Mouse (Mus musculus) myocyte (in vitro differentiated cells): ENCODE measurements around the gene Clasrp.

Source experiments
- CEBPB ChIP-seq: IDR thresholded peaks from 2 replicates; pipeline ENCODE4 v1.6.1; 2011; ENCODE audit warnings: mild to moderate bottlenecking, moderate library complexity; ENCODE audit not compliant: poor library complexity, insufficient read depth, severe bottlenecking
- E2F4 ChIP-seq: IDR thresholded peaks from one replicate; pipeline ENCODE4 v1.6.1; 2011; ENCODE audit warnings: mild to moderate bottlenecking, control low read depth, moderate library complexity; ENCODE audit not compliant: insufficient read depth
- MAX ChIP-seq: IDR thresholded peaks from one replicate; pipeline ENCODE4 v1.6.1; 2011; ENCODE audit warnings: low read depth, mild to moderate bottlenecking, control low read depth
- MYOD1 ChIP-seq, 3 experiments: IDR thresholded peaks; one replicate each; pipeline ENCODE4 v1.6.1; 2011; ENCODE audit warnings: control low read depth in 2 of 3, low read depth in 2 of 3, mild to moderate bottlenecking in 2 of 3, moderate library complexity in 1 of 3; ENCODE audit not compliant: insufficient read length in 2 of 3, control insufficient read depth in 1 of 3
- POLR2A ChIP-seq: IDR thresholded peaks from one replicate; pipeline ENCODE4 v1.6.1; 2011; ENCODE audit warnings: low read depth, mild to moderate bottlenecking, control low read depth, moderate library complexity; ENCODE audit not compliant: insufficient read length
- POLR2AphosphoS2 ChIP-seq: IDR thresholded peaks from one replicate; pipeline ENCODE4 v1.6.1; 2011; ENCODE audit warnings: low read depth, control low read depth; ENCODE audit not compliant: insufficient read length
- REST ChIP-seq: IDR thresholded peaks from one replicate; pipeline ENCODE4 v1.6.1; 2011; ENCODE audit warnings: mild to moderate bottlenecking, control low read depth, moderate library complexity; ENCODE audit not compliant: insufficient read depth, insufficient read length
- SRF ChIP-seq: IDR thresholded peaks from one replicate; pipeline ENCODE4 v1.6.1; 2011; ENCODE audit warnings: low read depth; ENCODE audit not compliant: control insufficient read depth, insufficient read length

- TF ChIP-seq CEBPB (no peak), MYOD1 (IDR thresholded peaks at IDR 0.05; ENCODE audit: control insufficient read depth in 1 of 3, insufficient read length in 2 of 3, low read depth in 2 of 3) (no peak), REST (no peak), POLR2AphosphoS2 (no peak), POLR2A (no peak), SRF (no peak), E2F4 (no peak), MAX (no peak)
Measured at GRCm38 (mm10) chr7:19531077-19531476, 73.2 kb downstream of the Clasrp start.
